Comparison of ENCODE assay signal across 8 mouse cellular contexts in genomic region chr19:55741439-55741928, GRCm38 (mm10). TPM values are rescaled to one million over a fixed set of nuclear protein-coding genes. Genes with fewer than 3 reads are reported as not detected.
DNase-seq lines count a peak whose midpoint lies in the region; ATAC-seq and TF ChIP-seq lines count a peak whose summit lies in the region.

Gene Tcf7l2 (plus strand): TSS chr19:55741820.

- peaks cover 6% of the 10 kb centered on the region for H3K4me1 ChIP-seq in bone marrow macrophage, adult 2 months (ENCODE audit: control insufficient read depth, insufficient read depth, low read length)
- H3K4me1 ChIP-seq in forebrain, embryonic 10.5 days, result peaks cover 56% of the 10 kb centered on the region
- peaks cover 12 to 25% of the 10 kb centered on the region in 2 experiments for H3K4me1 ChIP-seq in heart, embryonic 14.5 days (ENCODE audit: control insufficient read depth in 2 of 2, insufficient read depth in 2 of 2, low read length in 2 of 2)
- H3K4me1 ChIP-seq in liver, embryonic 12.5 days, result peaks cover 42% of the 10 kb centered on the region

- WGBS in forebrain, embryonic 10.5 days, result under 1% methylated on average over 42 of the region's 42 CpGs
- 1% methylated on average over 36 of the region's 42 CpGs for WGBS in heart, embryonic 14.5 days
- WGBS in liver, embryonic 12.5 days (ENCODE audit: insufficient replicate concordance), result 2% methylated on average over 42 of the region's 42 CpGs

- H3K27me3 ChIP-seq in forebrain, embryonic 10.5 days (ENCODE audit: poor library complexity, severe bottlenecking), result 0 out of 2 replicates have a peak, but pooled peaks cover 3% of the 10 kb centered on the region
- no peaks in the 10 kb centered on the region for H3K27me3 ChIP-seq in heart, embryonic 14.5 days (ENCODE audit: control insufficient read depth, insufficient read depth, low read length)
- peaks cover 83% of the 10 kb centered on the region for H3K27me3 ChIP-seq in liver, embryonic 12.5 days (replicated peaks)
- H3K27me3 ChIP-seq in splenic B cell, adult 2 months (ENCODE audit: control insufficient read depth, insufficient read depth, low read length, poor library complexity, severe bottlenecking), result peaks cover 2% of the 10 kb centered on the region

- peak; percentile 92 for DNase-seq in A20 (ENCODE audit: low read depth, low spot score)
- DNase-seq in forebrain, embryonic 10.5 days (ENCODE audit: extremely low spot score, low spot score), result peak; percentile 93
- peak; percentile 96 for DNase-seq in kidney, postnatal 14 days
- DNase-seq in naive thymus-derived CD4-positive, alpha-beta T cell, adult 2 months (ENCODE audit: low read depth), result peak; percentile 84
- peak; percentile 85 for DNase-seq in splenic B cell, adult 2 months (ENCODE audit: low read depth, low spot score)

- peak; percentile 89 for ATAC-seq in heart, embryonic 14.5 days (ENCODE audit: insufficient number of reproducible peaks, insufficient read depth, low FRiP score, low read depth)
- ATAC-seq in liver, embryonic 12.5 days, result peak; percentile 91

- peak within 1 kb of the TSS; percentile 99 for H3K4me2 ChIP-seq in heart, embryonic 14.5 days (ENCODE audit: low read length)
- peak within 1 kb of the TSS; percentile 88 for H3K4me2 ChIP-seq in liver, embryonic 12.5 days

- H3K36me3 ChIP-seq in forebrain, embryonic 10.5 days (replicated peaks), result no peaks in the 10 kb centered on the region
- H3K36me3 ChIP-seq in heart, embryonic 14.5 days (ENCODE audit: control insufficient read depth, insufficient read depth, low read length), result no peaks in the 10 kb centered on the region
- no peaks in the 10 kb centered on the region for H3K36me3 ChIP-seq in liver, embryonic 12.5 days
- H3K36me3 ChIP-seq in splenic B cell, adult 2 months (ENCODE audit: control insufficient read depth, insufficient read depth, low read length, poor library complexity, severe bottlenecking), result no peaks in the 10 kb centered on the region

- H3K9ac ChIP-seq in heart, embryonic 14.5 days (ENCODE audit: low read length), result peak within 1 kb of the TSS; percentile 93
- peak within 1 kb of the TSS; percentile 77 for H3K9ac ChIP-seq in liver, embryonic 12.5 days

- peak within 1 kb of the TSS; percentile 75 for H3K4me3 ChIP-seq in bone marrow macrophage, adult 2 months (ENCODE audit: insufficient read depth, low read length)
- peak within 1 kb of the TSS; percentile 95 for H3K4me3 ChIP-seq in forebrain, embryonic 10.5 days
- H3K4me3 ChIP-seq in heart, embryonic 14.5 days (ENCODE audit: control insufficient read depth in 1 of 2, insufficient read depth in 1 of 2, low read depth in 1 of 2, low read length in 2 of 2), result peak within 1 kb of the TSS; percentile 65 to 81
- peak within 1 kb of the TSS; percentile 68 for H3K4me3 ChIP-seq in liver, embryonic 12.5 days

- TF ChIP-seq CTCF in bone marrow macrophage, adult 2 months (IDR thresholded peaks at IDR 0.05; ENCODE audit: low read depth, low read length), result no peak

- peak within 1 kb of the TSS; percentile 76 for H3K27ac ChIP-seq in bone marrow macrophage, adult 2 months (ENCODE audit: insufficient read depth, low read depth, low read length)
- peak within 1 kb of the TSS; percentile 100 for H3K27ac ChIP-seq in forebrain, embryonic 10.5 days
- peak within 1 kb of the TSS; percentile 88 to 99 for H3K27ac ChIP-seq in heart, embryonic 14.5 days (replicated peaks in 1 of 2; ENCODE audit: control insufficient read depth in 1 of 2, insufficient read depth in 1 of 2, low read depth in 2 of 2, low read length in 2 of 2)
- H3K27ac ChIP-seq in liver, embryonic 12.5 days, result peak within 1 kb of the TSS; percentile 85

- no peak for TF ChIP-seq POLR2A in bone marrow macrophage, adult 2 months (IDR thresholded peaks at IDR 0.05; ENCODE audit: borderline replicate concordance, low read depth, low read length)

- H3K9me3 ChIP-seq in forebrain, embryonic 10.5 days, result no peaks in the 10 kb centered on the region
- H3K9me3 ChIP-seq in heart, embryonic 14.5 days (ENCODE audit: control insufficient read depth, low read length), result no peaks in the 10 kb centered on the region
- no peaks in the 10 kb centered on the region for H3K9me3 ChIP-seq in liver, embryonic 12.5 days (replicated peaks)

RNA-seq across cellular contexts. Expression of gene Tcf7l2, which starts in this region (rescaled TPM):
- polyA plus RNA-seq in bone marrow macrophage, adult 2 months (2012; ENCODE audit: insufficient read depth, insufficient read length, missing spikeins), result 18.2 and 18.8 TPM in 2 replicates
- polyA plus RNA-seq in forebrain, embryonic 10.5 days (2016; fragmentation: Nextera tagmentation; extraction: Ambion mirVana), result 96.2 and 105 TPM in 2 replicates
- 56.7 and 58.0 TPM in 2 replicates for polyA plus RNA-seq in heart, embryonic 14.5 days (2014; fragmentation: Nextera tagmentation; extraction: Ambion mirVana)
- 22.9 and 23.0 TPM in 2 replicates for polyA plus RNA-seq in liver, embryonic 12.5 days (2016; fragmentation: Nextera tagmentation; extraction: Ambion mirVana)

Comparison
In these comparisons a context has a peak if more than half of its experiments do, and no peak if none do; other contexts are left out.
1. Peak in every context shown above with its lines: DNase-seq, ATAC-seq, H3K4me3 ChIP-seq and H3K27ac ChIP-seq.